Mouse (Mus musculus) intestine, embryonic 16.5 days (tissue): ENCODE results near the gene Ctsj. TPM values are rescaled to one million over a fixed set of nuclear protein-coding genes. Genes with fewer than 3 reads are reported as not detected.
"Not testable (repeated sequence)": the region's sequence is repeated elsewhere in the genome, so short reads cannot be mapped to it uniquely, and the experiment has no call there.

Experiments
- ATAC-seq: fragments of 200-750 bp; cut with Nextera tagmentation; 2 replicates; pipeline ENCODE4 v1.8.0; 2017; ENCODE audit warnings: moderate TSS enrichment, moderate library complexity
- H3K27ac ChIP-seq: fragments of 300-500 bp; sonication (generic); 2 replicates; pipeline ENCODE4 v1.5.1; 2014; ENCODE audit warnings: mild to moderate bottlenecking, low read length
- H3K27me3 ChIP-seq: fragments of 300-500 bp; sonication (generic); replicated peaks from 2 replicates; pipeline ENCODE4 v1.6.1; 2014; ENCODE audit warnings: low read length, control low read depth, mixed read lengths; ENCODE audit not compliant: control insufficient read depth, insufficient read depth
- H3K36me3 ChIP-seq: fragments of 300-500 bp; sonication (generic); 2 replicates; pipeline ENCODE4 v1.6.1; 2014; ENCODE audit warnings: low read length, control low read depth; ENCODE audit not compliant: control insufficient read depth, insufficient read depth
- H3K4me1 ChIP-seq: fragments of 300-500 bp; sonication (generic); 2 replicates; pipeline ENCODE4 v1.6.1; 2014; ENCODE audit warnings: low read length, control low read depth, mixed read lengths; ENCODE audit not compliant: control insufficient read depth, insufficient read depth
- H3K4me2 ChIP-seq: fragments of 300-500 bp; sonication (generic); 2 replicates; pipeline ENCODE4 v1.6.1; 2014; ENCODE audit warnings: low read depth, low read length, control low read depth
- H3K4me3 ChIP-seq: fragments of 300-500 bp; sonication (generic); 2 replicates; pipeline ENCODE4 v1.5.1; 2014; ENCODE audit warnings: mild to moderate bottlenecking, low read length
- H3K9ac ChIP-seq: fragments of 300-500 bp; sonication (generic); 2 replicates; pipeline ENCODE4 v1.6.1; 2014; ENCODE audit warnings: low read depth, low read length
- H3K9me3 ChIP-seq: fragments of 300-500 bp; sonication (generic); 2 replicates; pipeline ENCODE4 v1.6.1; 2016; ENCODE audit warnings: low read length, control low read depth; ENCODE audit not compliant: control insufficient read depth
- WGBS: fragments of 180-500 bp; shearing (Covaris S2); extraction: QIAGEN DNeasy Blood & Tissue Kit; methylation state at CpG from one replicate; pipeline ENCODE4 v1.1.7; 2014; 5-methylcytosine and 5-hydroxymethylcytosine counted together
- polyA plus RNA-seq: library from polyadenylated mRNA; unstranded; fragments of >200 nt; fragmentation: Nextera tagmentation; extraction: Ambion mirVana; gene quantifications from 2 replicates; pipeline ENCODE4 v1.2.1, GENCODE M21; 2015

The Ctsj gene
- not detected in 2 replicates for polyA plus RNA-seq

- Histone ChIP-seq H3K4me3 (no peak within 1 kb of the TSS), H3K9ac (no peak within 1 kb of the TSS)
- WGBS = 80% methylated on average over 3 of the region's 3 CpGs
Measured at GRCm38 (mm10) chr13:61005859-61006258, at the start of gene Ctsj. Ctsj (minus strand) TSS chr13:61005959.

GRCm38 (mm10) chr13:61040531-61040930 is 34.8 kb upstream of the Ctsj start, which contains the start of gene Ctsq:
Ctsq (minus strand) TSS chr13:61040631.
- H3K9me3 ChIP-seq = no peaks in the 10 kb centered on the region
- no peak within 1 kb of the TSS for H3K9ac ChIP-seq
- H3K4me2 ChIP-seq = no peak within 1 kb of the TSS
- H3K4me3 ChIP-seq = no peak within 1 kb of the TSS
- WGBS = 53% methylated on average over 3 of the region's 3 CpGs
- no peaks in the 10 kb centered on the region for H3K27me3 ChIP-seq
- no peak for ATAC-seq
- no peaks in the 10 kb centered on the region for H3K36me3 ChIP-seq
- no peaks in the 10 kb centered on the region for H3K4me1 ChIP-seq
- no peak within 1 kb of the TSS for H3K27ac ChIP-seq

More at GRCm38 (mm10) chr13:61005859-61006258, at the start of gene Ctsj:
- no peaks in the 10 kb centered on the region for H3K36me3 ChIP-seq
- no peak within 1 kb of the TSS for H3K4me2 ChIP-seq
- no peaks in the 10 kb centered on the region for H3K9me3 ChIP-seq
- no peak within 1 kb of the TSS for H3K27ac ChIP-seq
- ATAC-seq = no peak
- H3K27me3 ChIP-seq = no peaks in the 10 kb centered on the region
- no peaks in the 10 kb centered on the region for H3K4me1 ChIP-seq

- no peak for ATAC-seq
- Histone ChIP-seq H3K4me3 (no peak overlapping the region), H3K36me3 (no peaks in the 10 kb centered on the region), H3K4me2 (no peak overlapping the region), H3K9me3 (no peaks in the 10 kb centered on the region), H3K9ac (no peak overlapping the region), H3K4me1 (no peaks in the 10 kb centered on the region), H3K27ac (no peak overlapping the region), H3K27me3 (no peaks in the 10 kb centered on the region)
- 92% methylated on average over 3 of the region's 3 CpGs for WGBS
Measured at GRCm38 (mm10) chr13:61022785-61023184, 17.0 kb upstream of the Ctsj start.

- no peaks in the 10 kb centered on the region for H3K9me3 ChIP-seq
- no peaks in the 10 kb centered on the region for H3K36me3 ChIP-seq
- H3K9ac ChIP-seq = no peak overlapping the region
- WGBS = 87% methylated on average over 5 of the region's 6 CpGs
- H3K27ac ChIP-seq = no peak overlapping the region
- ATAC-seq = no peak
- H3K4me2 ChIP-seq = no peak overlapping the region
- no peaks in the 10 kb centered on the region for H3K4me1 ChIP-seq
- H3K4me3 ChIP-seq = no peak overlapping the region
- no peaks in the 10 kb centered on the region for H3K27me3 ChIP-seq
Measured at GRCm38 (mm10) chr13:61021844-61022243, 16.1 kb upstream of the Ctsj start.

- 82% methylated on average over 4 of the region's 4 CpGs for WGBS
- Histone ChIP-seq H3K36me3 (no peaks in the 10 kb centered on the region), H3K9ac (no peak overlapping the region), H3K9me3 (0 out of 2 replicates have a peak, but pooled peaks cover 3% of the 10 kb centered on the region), H3K4me2 (no peak overlapping the region), H3K27ac (no peak overlapping the region), H3K27me3 (no peaks in the 10 kb centered on the region), H3K4me3 (no peak overlapping the region), H3K4me1 (no peaks in the 10 kb centered on the region)
- no peak for ATAC-seq
Measured at GRCm38 (mm10) chr13:61010171-61010570, 4.4 kb upstream of the Ctsj start.

GRCm38 (mm10) chr13:60997600-60997999 is 8.2 kb downstream of the Ctsj start:
- no peak overlapping the region for H3K9ac ChIP-seq
- 52% methylated on average over 2 of the region's 2 CpGs for WGBS
- H3K27me3 ChIP-seq = no peaks in the 10 kb centered on the region
- no peak overlapping the region for H3K27ac ChIP-seq
- H3K4me2 ChIP-seq = no peak overlapping the region
- no peak for ATAC-seq
- no peaks in the 10 kb centered on the region for H3K36me3 ChIP-seq
- H3K9me3 ChIP-seq = 0 out of 2 replicates have a peak, but pooled peaks cover 3% of the 10 kb centered on the region
- H3K4me3 ChIP-seq = no peak overlapping the region
- no peaks in the 10 kb centered on the region for H3K4me1 ChIP-seq

GRCm38 (mm10) chr13:60986915-60987314 is 18.8 kb downstream of the Ctsj start:
- H3K36me3 ChIP-seq, H3K9ac ChIP-seq, H3K4me3 ChIP-seq, H3K4me2 ChIP-seq, H3K4me1 ChIP-seq, H3K27ac ChIP-seq, H3K27me3 ChIP-seq, H3K9me3 ChIP-seq, ATAC-seq: not testable (repeated sequence)
- WGBS = 72% methylated on average over 4 of the region's 5 CpGs

GRCm38 (mm10) chr13:60972319-60972718 is 33.4 kb downstream of the Ctsj start:
- H3K4me2 ChIP-seq, H3K27me3 ChIP-seq, H3K9me3 ChIP-seq, H3K36me3 ChIP-seq, H3K4me1 ChIP-seq, H3K9ac ChIP-seq, H3K4me3 ChIP-seq, H3K27ac ChIP-seq, ATAC-seq: not testable (repeated sequence)
- WGBS = 68% methylated on average over 4 of the region's 4 CpGs

GRCm38 (mm10) chr13:60963985-60964384 is 41.8 kb downstream of the Ctsj start:
- not testable (repeated sequence) for H3K36me3 ChIP-seq, ATAC-seq
- 32% methylated on average over 5 of the region's 5 CpGs for WGBS

GRCm38 (mm10) chr13:60961706-60962105 is 44.1 kb downstream of the Ctsj start:
- Histone ChIP-seq H3K9ac (no peak overlapping the region), H3K27ac (no peak overlapping the region), H3K27me3 (no peaks in the 10 kb centered on the region), H3K9me3 (no peaks in the 10 kb centered on the region), H3K36me3 (no peaks in the 10 kb centered on the region), H3K4me3 (no peak overlapping the region), H3K4me1 (no peaks in the 10 kb centered on the region), H3K4me2 (no peak overlapping the region)
- no peak for ATAC-seq
- WGBS = 67% methylated on average over 5 of the region's 5 CpGs

More at GRCm38 (mm10) chr13:60963985-60964384, 41.8 kb downstream of the Ctsj start:
- not testable (repeated sequence) for H3K4me2 ChIP-seq, H3K27ac ChIP-seq, H3K9me3 ChIP-seq, H3K4me1 ChIP-seq, H3K4me3 ChIP-seq, H3K9ac ChIP-seq, H3K27me3 ChIP-seq
